In the genomic region with DNA sequence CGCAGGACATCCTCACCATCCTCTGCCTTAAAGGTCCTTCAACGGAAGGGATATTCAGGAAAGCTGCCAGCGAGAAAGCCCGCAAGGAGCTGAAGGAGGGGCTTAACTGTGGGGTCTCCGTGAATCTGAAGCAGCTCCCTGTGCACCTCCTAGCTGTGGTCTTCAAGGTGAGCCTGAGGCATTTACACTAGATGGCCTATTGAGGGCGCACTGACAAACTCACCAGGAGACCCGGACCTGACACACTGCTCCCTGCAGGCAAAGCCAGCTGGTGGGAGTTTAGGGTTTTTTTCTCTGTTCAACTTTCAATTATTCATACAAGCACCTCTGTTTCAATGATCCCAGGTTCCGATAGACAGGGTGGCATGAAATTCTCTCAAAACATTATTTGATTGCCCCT, we compare ENCODE assay signal across 10 mouse cellular contexts. TPM values are rescaled to one million over a fixed set of nuclear protein-coding genes. Genes with fewer than 3 reads are reported as not detected.
DNase-seq lines count a peak whose midpoint lies in the region; TF ChIP-seq lines count a peak whose summit lies in the region.
"Had no signal": no experiment of that assay in that cellular context is flagged by ENCODE, and none has a peak within 500 bp of the region (broad histone marks: within the 10 kb centered on the region; RNA-seq: fewer than 3 reads in every experiment).

No protein-coding gene starts in this region.

- no peak overlapping the region for H3K4me3 ChIP-seq in layer of hippocampus, adult 2 months
- H3K4me3 ChIP-seq: heart, embryonic 15.5 days; intestine, embryonic 15.5 days had no signal

- TF ChIP-seq CTCF in layer of hippocampus, adult 2 months (conservative IDR thresholded peaks at IDR 0.05): peak; percentile 64

- DNase-seq in layer of hippocampus, adult 2 months (ENCODE audit: low spot score in 2 of 2): no peak
- no peak for DNase-seq in layer of hippocampus, postnatal 14 days (ENCODE audit: low spot score in 2 of 2)
- DNase-seq in A20 (ENCODE audit: low read depth, low spot score) (peak; percentile 47), adipocyte (ENCODE audit: low spot score) (no peak)
- peak; percentile 70 for DNase-seq in CD4-positive helper T cell, adult 2 months (ENCODE audit: low read depth, low spot score)
- peak; percentile 36 for DNase-seq in brain, adult 2 months (ENCODE audit: low read depth, low spot score)
- no peak for DNase-seq in kidney, adult 11 months
- DNase-seq: gastrocnemius, postnatal 10 days had no signal

- no peak overlapping the region for H3K27ac ChIP-seq in layer of hippocampus, adult 2 months
- H3K27ac ChIP-seq: heart, embryonic 15.5 days; intestine, embryonic 15.5 days had no signal

RNA-seq across cellular contexts. Expression of gene Tagap, which starts 3.5 kb away (rescaled TPM):
- 1 to 10 TPM; 4.8 to 5.0 TPM for total RNA-seq in layer of hippocampus, adult 2 months (2021)
- 1 to 10 TPM; 3.9 to 4.7 TPM for total RNA-seq in layer of hippocampus, postnatal 14 days (2021)

RNA-seq across cellular contexts. Expression of gene Rsph3a, which starts 16.1 kb away (rescaled TPM):
- total RNA-seq in layer of hippocampus, adult 2 months (2021): 10 to 100 TPM; 40.9 to 41.6 TPM
- 10 to 100 TPM; 37.3 to 41.0 TPM for total RNA-seq in layer of hippocampus, postnatal 14 days (2021)

Comparison
In these comparisons a context has a peak if more than half of its experiments do, and no peak if none do; other contexts are left out.
1. DNase-seq: peak in A20 (single experiment), CD4-positive helper T cell, adult 2 months (single experiment) and brain, adult 2 months (single experiment); none in layer of hippocampus, adult 2 months (0 of 2), layer of hippocampus, postnatal 14 days (0 of 2), adipocyte (single experiment) and kidney, adult 11 months (single experiment).